ENCODE assay signal across 8 mouse cellular contexts in the genomic region with DNA sequence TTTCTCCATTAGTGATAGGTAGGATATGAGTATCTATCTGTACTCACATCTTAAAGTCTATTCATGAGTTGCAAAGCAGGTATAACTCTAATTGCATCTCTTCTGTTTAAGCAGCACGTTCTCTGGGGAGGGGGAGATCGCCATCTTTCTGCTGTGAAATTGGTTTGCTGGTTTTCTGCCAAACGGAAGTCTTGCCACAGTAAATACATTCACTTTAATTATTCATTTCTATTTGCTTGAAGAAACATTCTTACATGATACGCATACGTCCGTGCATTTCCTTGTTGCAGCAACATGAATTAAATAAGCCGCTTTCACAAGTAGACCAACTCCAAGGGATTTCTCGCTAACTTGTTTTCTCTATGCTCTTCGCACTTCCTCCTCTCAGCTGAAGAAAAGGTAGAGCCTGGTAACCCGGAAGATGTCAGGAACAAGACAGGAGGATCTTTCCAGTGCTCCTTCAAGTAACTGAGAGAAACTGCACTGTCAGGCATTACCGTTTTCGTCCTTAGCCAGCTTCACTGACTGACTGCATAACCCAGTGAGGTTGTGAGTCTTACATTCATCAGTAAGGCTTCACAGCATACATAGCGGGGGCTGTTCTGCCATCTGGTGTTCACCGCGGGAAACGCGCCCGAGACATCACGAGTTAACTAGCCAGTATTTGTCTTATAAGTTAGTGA. TPM values are rescaled to one million over a fixed set of nuclear protein-coding genes. Genes with fewer than 3 reads are reported as not detected.
A peak's percentile ranks its signal among the peaks of the same experiment; 100 is the strongest.
DNase-seq lines count a peak whose midpoint lies in the region; ATAC-seq and TF ChIP-seq lines count a peak whose summit lies in the region.

No protein-coding gene starts in this region.

- peak overlapping the region; percentile 20; the same call in 1 of the 2 replicates for H3K4me2 ChIP-seq in heart, embryonic 15.5 days
- H3K4me2 ChIP-seq in liver, embryonic 13.5 days = no peak overlapping the region
- no peak overlapping the region for H3K4me2 ChIP-seq in neural tube, embryonic 11.5 days (ENCODE audit: low read depth)
- H3K4me2 ChIP-seq in stomach, embryonic 15.5 days = 0 out of 2 replicates have a peak overlapping the region, but pooled peaks have one; percentile 32

- H3K4me1 ChIP-seq in bone marrow, adult 2 months (ENCODE audit: control insufficient read depth, insufficient read depth, low read length) = no peaks in the 10 kb centered on the region
- H3K4me1 ChIP-seq in embryonic fibroblast, embryonic 13.5 days (ENCODE audit: control insufficient read depth, insufficient read depth, low read length) = peaks cover 2% of the 10 kb centered on the region; the same call in 1 of the 2 replicates
- H3K4me1 ChIP-seq in heart, embryonic 15.5 days (replicated peaks) = no peaks in the 10 kb centered on the region; the same call in 1 of the 2 replicates
- no peaks in the 10 kb centered on the region for H3K4me1 ChIP-seq in liver, embryonic 13.5 days (replicated peaks)
- no peaks in the 10 kb centered on the region for H3K4me1 ChIP-seq in neural tube, embryonic 11.5 days (ENCODE audit: control insufficient read depth, insufficient read depth, low read length)
- H3K4me1 ChIP-seq in stomach, embryonic 15.5 days = 0 out of 2 replicates have a peak, but pooled peaks cover 4% of the 10 kb centered on the region

- H3K4me3 ChIP-seq in bone marrow, adult 2 months (replicated peaks; ENCODE audit: control insufficient read depth, low read depth, low read length) = no peak overlapping the region
- H3K4me3 ChIP-seq in embryonic fibroblast, embryonic 13.5 days (ENCODE audit: insufficient read depth, low read length) = no peak overlapping the region
- H3K4me3 ChIP-seq in heart, embryonic 15.5 days = no peak overlapping the region
- no peak overlapping the region for H3K4me3 ChIP-seq in liver, embryonic 13.5 days (replicated peaks)
- no peak overlapping the region for H3K4me3 ChIP-seq in neural tube, embryonic 11.5 days (ENCODE audit: low read depth, low read length)
- H3K4me3 ChIP-seq in stomach, embryonic 15.5 days (replicated peaks) = no peak overlapping the region

- H3K9me3 ChIP-seq in heart, embryonic 15.5 days (replicated peaks) = no peaks in the 10 kb centered on the region
- H3K9me3 ChIP-seq in liver, embryonic 13.5 days (replicated peaks) = no peaks in the 10 kb centered on the region
- no peaks in the 10 kb centered on the region for H3K9me3 ChIP-seq in neural tube, embryonic 11.5 days (ENCODE audit: control insufficient read depth, low read length)
- no peaks in the 10 kb centered on the region for H3K9me3 ChIP-seq in stomach, embryonic 15.5 days

- TF ChIP-seq CTCF in bone marrow, adult 2 months (IDR thresholded peaks at IDR 0.05; ENCODE audit: control insufficient read depth, insufficient read depth, low read length) = peak; percentile 76
- TF ChIP-seq CTCF in embryonic fibroblast, embryonic 13.5 days (IDR thresholded peaks at IDR 0.05; ENCODE audit: borderline replicate concordance, insufficient read depth, low read length) = peak; percentile 89

- H3K36me3 ChIP-seq in heart, embryonic 15.5 days = no peaks in the 10 kb centered on the region
- no peaks in the 10 kb centered on the region for H3K36me3 ChIP-seq in liver, embryonic 13.5 days
- H3K36me3 ChIP-seq in neural tube, embryonic 11.5 days (ENCODE audit: control insufficient read depth, insufficient read depth, low read length) = no peaks in the 10 kb centered on the region
- H3K36me3 ChIP-seq in stomach, embryonic 15.5 days = no peaks in the 10 kb centered on the region

- H3K27ac ChIP-seq in bone marrow, adult 2 months (ENCODE audit: control insufficient read depth, insufficient read depth, low read depth, low read length, poor library complexity) = no peak overlapping the region
- H3K27ac ChIP-seq in embryonic fibroblast, embryonic 13.5 days (ENCODE audit: insufficient read depth, low read length) = no peak overlapping the region
- H3K27ac ChIP-seq in heart, embryonic 15.5 days = no peak overlapping the region
- no peak overlapping the region for H3K27ac ChIP-seq in liver, embryonic 13.5 days
- H3K27ac ChIP-seq in neural tube, embryonic 11.5 days (ENCODE audit: low read depth, low read length) = no peak overlapping the region
- no peak overlapping the region for H3K27ac ChIP-seq in stomach, embryonic 15.5 days

- no peak overlapping the region for H3K9ac ChIP-seq in heart, embryonic 15.5 days
- H3K9ac ChIP-seq in liver, embryonic 13.5 days = no peak overlapping the region
- no peak overlapping the region for H3K9ac ChIP-seq in neural tube, embryonic 11.5 days (ENCODE audit: low read length)
- H3K9ac ChIP-seq in stomach, embryonic 15.5 days = no peak overlapping the region

- H3K27me3 ChIP-seq in heart, embryonic 15.5 days = no peaks in the 10 kb centered on the region
- no peaks in the 10 kb centered on the region; the same call in 1 of the 2 replicates for H3K27me3 ChIP-seq in liver, embryonic 13.5 days
- H3K27me3 ChIP-seq in neural tube, embryonic 11.5 days (ENCODE audit: control insufficient read depth, insufficient read depth, low read length) = no peaks in the 10 kb centered on the region
- no peaks in the 10 kb centered on the region for H3K27me3 ChIP-seq in stomach, embryonic 15.5 days (replicated peaks)

- TF ChIP-seq POLR2A in bone marrow, adult 2 months (IDR thresholded peaks at IDR 0.05; ENCODE audit: borderline replicate concordance, control insufficient read depth, low read depth, low read length) = no peak
- no peak for TF ChIP-seq POLR2A in embryonic fibroblast, embryonic 13.5 days (IDR thresholded peaks at IDR 0.05; ENCODE audit: low read depth, low read length)

- ATAC-seq in heart, embryonic 15.5 days (replicated peaks; ENCODE audit: insufficient number of reproducible peaks, insufficient read depth, low FRiP score, low read depth) = peak; percentile 58; the same call in 1 of the 2 replicates
- ATAC-seq in liver, embryonic 13.5 days (ENCODE audit: low read depth) = no peak
- ATAC-seq in neural tube, embryonic 11.5 days (ENCODE audit: insufficient read depth, low FRiP score, low TSS enrichment) = peak; percentile 38; the same call in 1 of the 2 replicates
- ATAC-seq in stomach, embryonic 15.5 days (ENCODE audit: insufficient read depth, low FRiP score, low read depth) = peak; percentile 58; the same call in 1 of the 2 replicates

- WGBS in bone marrow, adult 2 months = 20% methylated on average over 19 of the region's 19 CpGs
- WGBS in heart, embryonic 15.5 days = 39% methylated on average over 19 of the region's 19 CpGs
- 33% methylated on average over 19 of the region's 19 CpGs for WGBS in liver, embryonic 13.5 days (ENCODE audit: insufficient replicate concordance)
- 46% methylated on average over 19 of the region's 19 CpGs for whole genome bisulfite sequencing in neural tube, embryonic 11.5 days
- 36% methylated on average over 19 of the region's 19 CpGs for WGBS in stomach, embryonic 15.5 days

- DNase-seq in CD4-positive, CD25-positive, alpha-beta regulatory T cell, adult 2 months (ENCODE audit: low read depth, low spot score) = peak; percentile 91
- peak; percentile 87 for DNase-seq in kidney, postnatal 10 days
- DNase-seq in liver, embryonic 13.5 days = peak; percentile 45
- peak; percentile 86 for DNase-seq in neural tube, embryonic 11.5 days (ENCODE audit: low spot score)

RNA-seq across cellular contexts. Expression of a gene that starts 34.1 kb away (rescaled TPM):
- 9.7 and 33.8 TPM in 2 replicates for polyA plus RNA-seq in bone marrow, adult 2 months (2011; ENCODE audit: insufficient read depth, insufficient read length, low replicate concordance, missing spikeins)
- 43.2 and 45.5 TPM in 2 replicates for polyA plus RNA-seq in embryonic fibroblast, embryonic 13.5 days (2011; ENCODE audit: insufficient read length, low read depth, missing spikeins)
- 13.7 and 16.4 TPM in 2 replicates for polyA plus RNA-seq in heart, embryonic 15.5 days (2015; fragmentation: Nextera tagmentation; extraction: Ambion mirVana)
- polyA plus RNA-seq in liver, embryonic 13.5 days (2015; fragmentation: Nextera tagmentation; extraction: Ambion mirVana) = 1.9 and 4.6 TPM in 2 replicates
- polyA plus RNA-seq in neural tube, embryonic 11.5 days (2014; fragmentation: Nextera tagmentation; extraction: Ambion mirVana) = 7.7 and 9.1 TPM in 2 replicates
- 10.1 and 10.5 TPM in 2 replicates for polyA plus RNA-seq in stomach, embryonic 15.5 days (2015; fragmentation: Nextera tagmentation; extraction: Ambion mirVana)

RNA-seq across cellular contexts. Expression of a gene that starts 34.7 kb away (rescaled TPM):
- 1.4 and 10.2 TPM in 2 replicates for polyA plus RNA-seq in bone marrow, adult 2 months (2011; ENCODE audit: insufficient read depth, insufficient read length, low replicate concordance, missing spikeins)
- not detected in 2 replicates for polyA plus RNA-seq in embryonic fibroblast, embryonic 13.5 days (2011; ENCODE audit: insufficient read length, low read depth, missing spikeins)
- 0.48 and 3.9 TPM in 2 replicates for polyA plus RNA-seq in heart, embryonic 15.5 days (2015; fragmentation: Nextera tagmentation; extraction: Ambion mirVana)
- 128 and 148 TPM in 2 replicates for polyA plus RNA-seq in liver, embryonic 13.5 days (2015; fragmentation: Nextera tagmentation; extraction: Ambion mirVana)
- polyA plus RNA-seq in neural tube, embryonic 11.5 days (2014; fragmentation: Nextera tagmentation; extraction: Ambion mirVana) = not detected in 2 replicates
- polyA plus RNA-seq in stomach, embryonic 15.5 days (2015; fragmentation: Nextera tagmentation; extraction: Ambion mirVana) = 8.4 and 29.2 TPM in 2 replicates

RNA-seq across cellular contexts. Expression of a gene that starts 47.2 kb away (rescaled TPM):
- 0.74 and 2.5 TPM in 2 replicates for polyA plus RNA-seq in bone marrow, adult 2 months (2011; ENCODE audit: insufficient read depth, insufficient read length, low replicate concordance, missing spikeins)
- 8.8 and 9.2 TPM in 2 replicates for polyA plus RNA-seq in embryonic fibroblast, embryonic 13.5 days (2011; ENCODE audit: insufficient read length, low read depth, missing spikeins)
- 8.1 and 10.2 TPM in 2 replicates for polyA plus RNA-seq in heart, embryonic 15.5 days (2015; fragmentation: Nextera tagmentation; extraction: Ambion mirVana)
- polyA plus RNA-seq in liver, embryonic 13.5 days (2015; fragmentation: Nextera tagmentation; extraction: Ambion mirVana) = 1.4 and 1.8 TPM in 2 replicates
- 9.0 and 10.0 TPM in 2 replicates for polyA plus RNA-seq in neural tube, embryonic 11.5 days (2014; fragmentation: Nextera tagmentation; extraction: Ambion mirVana)
- polyA plus RNA-seq in stomach, embryonic 15.5 days (2015; fragmentation: Nextera tagmentation; extraction: Ambion mirVana) = 12.3 and 14.0 TPM in 2 replicates

Comparison
In these comparisons a context has a peak if more than half of its experiments do, and no peak if none do; other contexts are left out.
1. H3K4me2 ChIP-seq: peak in heart, embryonic 15.5 days (single experiment) and stomach, embryonic 15.5 days (single experiment); none in liver, embryonic 13.5 days (single experiment) and neural tube, embryonic 11.5 days (single experiment).
2. Peak in every context shown above with its lines, with median percentiles within 50 percentile points of each other: DNase-seq.